11 mouse cellular contexts compared by ENCODE assay signal in the genomic region with DNA sequence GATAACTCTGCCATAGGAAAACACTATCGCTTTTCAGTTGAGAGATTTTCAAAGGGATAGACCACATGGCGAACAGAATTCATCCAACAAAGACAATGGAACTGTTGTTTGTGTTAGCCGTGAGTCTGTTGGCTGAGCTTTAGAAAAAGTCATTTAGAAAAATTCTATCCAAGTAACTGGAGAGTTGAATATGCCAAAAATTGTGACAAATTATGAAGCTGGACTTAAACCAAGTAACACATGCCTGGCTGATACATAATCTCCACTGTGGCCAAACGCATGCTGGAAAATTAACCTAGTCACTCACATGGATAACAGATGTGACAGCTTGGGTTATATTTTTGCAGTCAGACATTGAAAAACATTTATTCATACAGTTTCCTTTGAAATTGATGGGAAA.
DNase-seq lines count a peak whose midpoint lies in the region; ATAC-seq and TF ChIP-seq lines count a peak whose summit lies in the region.
"Had no signal": no experiment of that assay in that cellular context is flagged by ENCODE, and none has a peak within 500 bp of the region (broad histone marks: within the 10 kb centered on the region; RNA-seq: fewer than 3 reads in every experiment).

No protein-coding gene starts in this region.

- 48% methylated on average over 4 of the region's 4 CpGs for WGBS in forebrain, embryonic 14.5 days
- 61% methylated on average over 4 of the region's 4 CpGs for WGBS in forebrain, embryonic 10.5 days
- WGBS in kidney, postnatal 0 days: 54% methylated on average over 4 of the region's 4 CpGs
- 75% methylated on average over 4 of the region's 4 CpGs for WGBS in liver, embryonic 11.5 days

- H3K79me3 ChIP-seq in C2C12 (ENCODE audit: low read depth): no peaks in the 10 kb centered on the region

- no peak for TF ChIP-seq CTCF in kidney, postnatal 0 days (IDR thresholded peaks at IDR 0.05; ENCODE audit: low read depth)
- TF ChIP-seq CTCF in C2C12 (IDR thresholded peaks at IDR 0.05; ENCODE audit: control insufficient read depth, insufficient read depth, insufficient read length): no peak

- H3K9ac ChIP-seq in forebrain, embryonic 14.5 days (ENCODE audit: low read length): no peak overlapping the region
- no peak overlapping the region for H3K9ac ChIP-seq in kidney, postnatal 0 days (ENCODE audit: low read depth, low read length)
- H3K9ac ChIP-seq in liver, embryonic 11.5 days (ENCODE audit: low read depth, low read length): no peak overlapping the region
- H3K9ac ChIP-seq: liver, embryonic 13.5 days had no signal

- ATAC-seq in forebrain, embryonic 14.5 days: peak; percentile 47; the same call in 1 of the 2 replicates
- ATAC-seq in kidney, postnatal 0 days (replicated peaks; ENCODE audit: low FRiP score, low read depth): no peak
- no peak for ATAC-seq in liver, embryonic 11.5 days (replicated peaks; ENCODE audit: low FRiP score)
- ATAC-seq: midbrain, embryonic 16.5 days had no signal

- H3K4me3 ChIP-seq in forebrain, embryonic 14.5 days (ENCODE audit: low read depth, low read length): no peak overlapping the region
- no peak overlapping the region for H3K4me3 ChIP-seq in forebrain, embryonic 10.5 days
- no peak overlapping the region for H3K4me3 ChIP-seq in kidney, postnatal 0 days (replicated peaks; ENCODE audit: low read depth, low read length)
- H3K4me3 ChIP-seq in C2C12 (ENCODE audit: insufficient read depth, poor library complexity, severe bottlenecking): no peak overlapping the region
- no peak overlapping the region for H3K4me3 ChIP-seq in liver, embryonic 11.5 days (ENCODE audit: low read depth, low read length)
- H3K4me3 ChIP-seq: layer of hippocampus, adult 2 months; liver, embryonic 13.5 days had no signal

- H3K4me1 ChIP-seq in forebrain, embryonic 14.5 days (ENCODE audit: control insufficient read depth, insufficient read depth, low read length): no peaks in the 10 kb centered on the region
- H3K4me1 ChIP-seq in forebrain, embryonic 10.5 days: peaks cover 18% of the 10 kb centered on the region
- no peaks in the 10 kb centered on the region; the same call in none of the 2 replicates for H3K4me1 ChIP-seq in kidney, postnatal 0 days (replicated peaks; ENCODE audit: insufficient read depth, low read length)
- H3K4me1 ChIP-seq in liver, embryonic 11.5 days (replicated peaks; ENCODE audit: control insufficient read depth, insufficient read depth, low read length): no peaks in the 10 kb centered on the region
- H3K4me1 ChIP-seq: liver, embryonic 13.5 days had no signal

- peak; percentile 51 for DNase-seq in forebrain, embryonic 14.5 days (ENCODE audit: low spot score)
- no peak for DNase-seq in forebrain, embryonic 10.5 days (ENCODE audit: extremely low spot score, low spot score)
- peak; percentile 33 for DNase-seq in kidney, postnatal 0 days (ENCODE audit: low spot score)
- DNase-seq in kidney, postnatal 36 days: no peak
- DNase-seq in fibroblast of lung, adult 2 months (ENCODE audit: low read depth): peak; percentile 95
- DNase-seq in thymus, postnatal 36 days: no peak
- DNase-seq in liver, embryonic 11.5 days (ENCODE audit: low spot score): no peak
- DNase-seq: liver, embryonic 13.5 days had no signal

- H3K9me3 ChIP-seq in forebrain, embryonic 14.5 days (replicated peaks; ENCODE audit: control insufficient read depth, low read length): no peaks in the 10 kb centered on the region
- no peaks in the 10 kb centered on the region for H3K9me3 ChIP-seq in forebrain, embryonic 10.5 days
- H3K9me3 ChIP-seq in kidney, postnatal 0 days (replicated peaks; ENCODE audit: low read length): no peaks in the 10 kb centered on the region
- no peaks in the 10 kb centered on the region for H3K9me3 ChIP-seq in liver, embryonic 11.5 days (ENCODE audit: control insufficient read depth, low read length)
- H3K9me3 ChIP-seq: liver, embryonic 13.5 days had no signal

- no peak overlapping the region for H3K4me2 ChIP-seq in forebrain, embryonic 14.5 days (ENCODE audit: low read length)
- no peak overlapping the region for H3K4me2 ChIP-seq in kidney, postnatal 0 days (ENCODE audit: low read length)
- no peak overlapping the region for H3K4me2 ChIP-seq in liver, embryonic 11.5 days
- H3K4me2 ChIP-seq: liver, embryonic 13.5 days had no signal

- H3ac ChIP-seq in C2C12 (ENCODE audit: control insufficient read depth, insufficient read length, low read depth): no peak overlapping the region

- no peaks in the 10 kb centered on the region for H3K79me2 ChIP-seq in C2C12 (ENCODE audit: control insufficient read depth, insufficient read depth)

- no peaks in the 10 kb centered on the region for H3K27me3 ChIP-seq in forebrain, embryonic 14.5 days (replicated peaks; ENCODE audit: control insufficient read depth, insufficient read depth, low read length)
- H3K27me3 ChIP-seq in forebrain, embryonic 10.5 days (ENCODE audit: poor library complexity, severe bottlenecking): no peaks in the 10 kb centered on the region
- H3K27me3 ChIP-seq in kidney, postnatal 0 days (ENCODE audit: insufficient read depth, low read length): no peaks in the 10 kb centered on the region
- H3K27me3 ChIP-seq in C2C12 (ENCODE audit: control insufficient read depth, insufficient read depth, insufficient read length): no peaks in the 10 kb centered on the region
- no peaks in the 10 kb centered on the region for H3K27me3 ChIP-seq in liver, embryonic 11.5 days (replicated peaks; ENCODE audit: control insufficient read depth, insufficient read depth, low read length)
- H3K27me3 ChIP-seq: liver, embryonic 13.5 days had no signal

- H3K27ac ChIP-seq in forebrain, embryonic 14.5 days (ENCODE audit: low read depth, low read length): no peak overlapping the region
- no peak overlapping the region for H3K27ac ChIP-seq in forebrain, embryonic 10.5 days
- no peak overlapping the region for H3K27ac ChIP-seq in kidney, postnatal 0 days
- no peak overlapping the region for H3K27ac ChIP-seq in liver, embryonic 11.5 days (ENCODE audit: low read depth, low read length)
- H3K27ac ChIP-seq: layer of hippocampus, adult 2 months; liver, embryonic 13.5 days had no signal

- H3K36me3 ChIP-seq in forebrain, embryonic 14.5 days (ENCODE audit: control insufficient read depth, insufficient read depth, low read length): no peaks in the 10 kb centered on the region
- no peaks in the 10 kb centered on the region for H3K36me3 ChIP-seq in forebrain, embryonic 10.5 days (replicated peaks)
- H3K36me3 ChIP-seq in kidney, postnatal 0 days (ENCODE audit: insufficient read depth, low read length): no peaks in the 10 kb centered on the region
- H3K36me3 ChIP-seq in C2C12 (ENCODE audit: control insufficient read depth, insufficient read depth): no peaks in the 10 kb centered on the region
- H3K36me3 ChIP-seq in liver, embryonic 11.5 days (ENCODE audit: control insufficient read depth, insufficient read depth, low read length): no peaks in the 10 kb centered on the region
- H3K36me3 ChIP-seq: liver, embryonic 13.5 days had no signal

TF ChIP-seq in C2C12, 6 proteins besides CTCF, POLR2A, EP300 and RAD21:
- TF ChIP-seq MAX (IDR thresholded peaks at IDR 0.05): peak; percentile 82
- TF ChIP-seq FOSL1 (IDR thresholded peaks at IDR 0.05; ENCODE audit: insufficient read depth, low read length, poor library complexity, severe bottlenecking): no peak
TF ChIP-seq in C2C12: peak in this region for 1.

Comparison
In these comparisons a context has a peak if more than half of its experiments do, and no peak if none do; other contexts are left out.
1. DNase-seq: peak in forebrain, embryonic 14.5 days (single experiment), kidney, postnatal 0 days (single experiment) and fibroblast of lung, adult 2 months (single experiment); none in forebrain, embryonic 10.5 days (single experiment), kidney, postnatal 36 days (0 of 2), thymus, postnatal 36 days (0 of 2) and liver, embryonic 11.5 days (single experiment).